Mouse (Mus musculus) hindbrain, embryonic 11.5 days (tissue): ENCODE measurements at regions not wholly inside any gene's neighbourhood (a gene's known extent, or its start where the extent isn't known, plus 50 kb on each side); places are given as distances from the start of the nearest gene placed in this dataset.

Source experiments
- ATAC-seq: fragments of 200-750 bp; cut with Nextera tagmentation; 2 replicates; pipeline ENCODE4 v1.8.0; 2017; ENCODE audit warnings: mild to moderate bottlenecking, moderate TSS enrichment, moderate library complexity; ENCODE audit not compliant: low FRiP score
- DNase-seq: peaks from one replicate; pipeline ENCODE4 v3.0.0-alpha.2; 2015; ENCODE audit warnings: low spot score
- H3K27ac ChIP-seq: fragments of 300-500 bp; sonication (generic); 2 replicates; pipeline ENCODE4 v1.5.1; 2014; ENCODE audit warnings: mild to moderate bottlenecking, low read depth, low read length
- H3K27me3 ChIP-seq: fragments of 300-500 bp; sonication (generic); 2 replicates; pipeline ENCODE4 v1.6.1; 2014; ENCODE audit warnings: mild to moderate bottlenecking, low read length, moderate library complexity, mixed read lengths; ENCODE audit not compliant: control insufficient read depth, insufficient read depth
- H3K36me3 ChIP-seq: fragments of 300-500 bp; sonication (generic); 2 replicates; pipeline ENCODE4 v1.6.1; 2014; ENCODE audit warnings: mild to moderate bottlenecking, low read length, moderate library complexity, mixed read lengths; ENCODE audit not compliant: control insufficient read depth, insufficient read depth
- H3K4me1 ChIP-seq: fragments of 300-500 bp; sonication (generic); replicated peaks from 2 replicates; pipeline ENCODE4 v1.6.1; 2014; ENCODE audit warnings: low read length, mixed read lengths; ENCODE audit not compliant: control insufficient read depth, insufficient read depth
- H3K4me2 ChIP-seq: fragments of 300-500 bp; sonication (generic); replicated peaks from 2 replicates; pipeline ENCODE4 v1.6.1; 2014; ENCODE audit warnings: mild to moderate bottlenecking, low read depth, low read length
- H3K4me3 ChIP-seq: fragments of 300-500 bp; sonication (generic); 2 replicates; pipeline ENCODE4 v1.5.1; 2014; ENCODE audit warnings: low read depth, low read length
- H3K9ac ChIP-seq: fragments of 300-500 bp; sonication (generic); 2 replicates; pipeline ENCODE4 v1.6.1; 2014; ENCODE audit warnings: low read depth, low read length
- H3K9me3 ChIP-seq: fragments of 300-500 bp; sonication (generic); 2 replicates; pipeline ENCODE4 v1.6.1; 2016; ENCODE audit warnings: low read length; ENCODE audit not compliant: control insufficient read depth
- WGBS: fragments of 180-500 bp; shearing (Covaris S2); extraction: QIAGEN DNeasy Blood & Tissue Kit; methylation state at CpG from one replicate; pipeline ENCODE4 v1.1.7; 2014; 5-methylcytosine and 5-hydroxymethylcytosine counted together

- no peaks in the 10 kb centered on the region for H3K36me3 ChIP-seq
- no peaks in the 10 kb centered on the region for H3K27me3 ChIP-seq
- no peaks in the 10 kb centered on the region for H3K9me3 ChIP-seq
- ATAC-seq: peak; percentile 50; the same call in 1 of the 2 replicates
- peak overlapping the region; percentile 14; the same call in 1 of the 2 replicates for H3K4me3 ChIP-seq
- DNase-seq: peak; percentile 70
- peak overlapping the region; percentile 62; the same call in 1 of the 2 replicates for H3K27ac ChIP-seq
- peak overlapping the region; percentile 33 for H3K4me2 ChIP-seq
- H3K9ac ChIP-seq: peak overlapping the region; percentile 42; the same call in 1 of the 2 replicates
- no peaks in the 10 kb centered on the region for H3K4me1 ChIP-seq
- 2% methylated on average over 14 of the region's 14 CpGs for WGBS
Measured at GRCm38 (mm10) chr10:44997184-44997905, 69.7 kb upstream of the Prep start.

GRCm38 (mm10) chr10:44995756-44996155, 71.2 kb upstream of the Prep start:
- H3K36me3 ChIP-seq: no peaks in the 10 kb centered on the region
- ATAC-seq (no peak), DNase-seq (no peak)
- no peak overlapping the region for H3K4me2 ChIP-seq
- H3K4me1 ChIP-seq: no peaks in the 10 kb centered on the region
- H3K27ac ChIP-seq: no peak overlapping the region
- no peak overlapping the region for H3K4me3 ChIP-seq
- H3K27me3 ChIP-seq: no peaks in the 10 kb centered on the region
- H3K9ac ChIP-seq: no peak overlapping the region
- no peaks in the 10 kb centered on the region for H3K9me3 ChIP-seq
- WGBS: 77% methylated on average over 6 of the region's 6 CpGs

- ATAC-seq (no peak), DNase-seq (no peak)
- Histone ChIP-seq H3K9me3 (no peaks in the 10 kb centered on the region), H3K4me3 (no peak overlapping the region), H3K27ac (no peak overlapping the region), H3K27me3 (no peaks in the 10 kb centered on the region), H3K9ac (no peak overlapping the region), H3K4me1 (no peaks in the 10 kb centered on the region), H3K36me3 (no peaks in the 10 kb centered on the region), H3K4me2 (no peak overlapping the region)
- WGBS: 67% methylated on average over 17 of the region's 17 CpGs
Measured at GRCm38 (mm10) chr10:44994385-44995281, 72.4 kb upstream of the Prep start.

- Histone ChIP-seq H3K36me3 (no peaks in the 10 kb centered on the region), H3K27ac (no peak overlapping the region), H3K4me2 (no peak overlapping the region), H3K4me3 (no peak overlapping the region), H3K27me3 (no peaks in the 10 kb centered on the region), H3K9me3 (no peaks in the 10 kb centered on the region), H3K9ac (no peak overlapping the region), H3K4me1 (no peaks in the 10 kb centered on the region)
- DNase-seq: no peak
- WGBS: 56% methylated on average over 10 of the region's 10 CpGs
- no peak for ATAC-seq
Measured at GRCm38 (mm10) chr10:44993470-44994260, 73.3 kb upstream of the Prep start.

- ATAC-seq: no peak
Measured at GRCm38 (mm10) chr10:44989539-44989938, 77.5 kb upstream of the Prep start.

GRCm38 (mm10) chr10:44988756-44989155, 78.2 kb upstream of the Prep start:
- no peaks in the 10 kb centered on the region for H3K27me3 ChIP-seq
- 86% methylated on average over 8 of the region's 8 CpGs for WGBS
- no peak overlapping the region for H3K4me2 ChIP-seq
- no peak overlapping the region for H3K4me3 ChIP-seq
- no peaks in the 10 kb centered on the region for H3K4me1 ChIP-seq
- no peak overlapping the region for H3K27ac ChIP-seq
- DNase-seq (no peak), ATAC-seq (no peak)
- no peaks in the 10 kb centered on the region for H3K9me3 ChIP-seq
- H3K9ac ChIP-seq: no peak overlapping the region
- no peaks in the 10 kb centered on the region for H3K36me3 ChIP-seq

More at GRCm38 (mm10) chr10:44989539-44989938, 77.5 kb upstream of the Prep start:
- WGBS: 86% methylated on average over 6 of the region's 6 CpGs
- Histone ChIP-seq H3K4me1 (no peaks in the 10 kb centered on the region), H3K4me3 (no peak overlapping the region), H3K27me3 (no peaks in the 10 kb centered on the region), H3K9ac (no peak overlapping the region), H3K4me2 (no peak overlapping the region), H3K9me3 (no peaks in the 10 kb centered on the region), H3K36me3 (no peaks in the 10 kb centered on the region), H3K27ac (no peak overlapping the region)
- DNase-seq: no peak

- Histone ChIP-seq H3K4me1 (no peaks in the 10 kb centered on the region), H3K27me3 (no peaks in the 10 kb centered on the region), H3K9me3 (no peaks in the 10 kb centered on the region), H3K9ac (no peak overlapping the region), H3K27ac (no peak overlapping the region), H3K4me2 (no peak overlapping the region), H3K4me3 (no peak overlapping the region), H3K36me3 (no peaks in the 10 kb centered on the region)
- DNase-seq (no peak), ATAC-seq (no peak)
- 63% methylated on average over 4 of the region's 4 CpGs for whole genome bisulfite sequencing
Measured at GRCm38 (mm10) chr10:44987615-44988014, 79.4 kb upstream of the Prep start.

- H3K4me2 ChIP-seq: no peak overlapping the region
- H3K9ac ChIP-seq: no peak overlapping the region
- WGBS: 84% methylated on average over 2 of the region's 2 CpGs
- H3K9me3 ChIP-seq: no peaks in the 10 kb centered on the region
- H3K4me1 ChIP-seq: no peaks in the 10 kb centered on the region
- H3K27me3 ChIP-seq: no peaks in the 10 kb centered on the region
- H3K4me3 ChIP-seq: no peak overlapping the region
- DNase-seq (no peak), ATAC-seq (no peak)
- H3K36me3 ChIP-seq: no peaks in the 10 kb centered on the region
- H3K27ac ChIP-seq: no peak overlapping the region
Measured at GRCm38 (mm10) chr10:44981913-44982312, 85.1 kb upstream of the Prep start.
